Mouse (Mus musculus) limb, embryonic 11.5 days (tissue): ENCODE measurements around the gene Spats1. TPM values are rescaled to one million over a fixed set of nuclear protein-coding genes. Genes with fewer than 3 reads are reported as not detected.

Experiments used
- ATAC-seq: fragments of 200-750 bp; cut with Nextera tagmentation; 2 replicates; pipeline ENCODE4 v1.8.0; 2017; ENCODE audit warnings: low read depth; ENCODE audit not compliant: insufficient number of reproducible peaks, low FRiP score, low TSS enrichment
- DNase-seq: peaks from one replicate; pipeline ENCODE4 v3.0.0-alpha.2; 2015; ENCODE audit warnings: low spot score
- H3K27ac ChIP-seq: fragments of 300-500 bp; sonication (generic); replicated peaks from 2 replicates; pipeline ENCODE4 v1.5.1; 2014; ENCODE audit warnings: low read depth, mild to moderate bottlenecking, low read length
- H3K27me3 ChIP-seq: fragments of 300-500 bp; sonication (generic); 2 replicates; pipeline ENCODE4 v1.6.1; 2014; ENCODE audit warnings: mild to moderate bottlenecking, low read length, mixed read lengths; ENCODE audit not compliant: control insufficient read depth, insufficient read depth
- H3K36me3 ChIP-seq: fragments of 300-500 bp; sonication (generic); 2 replicates; pipeline ENCODE4 v1.6.1; 2014; ENCODE audit warnings: mild to moderate bottlenecking, low read length, moderate library complexity, mixed read lengths; ENCODE audit not compliant: control insufficient read depth, insufficient read depth
- H3K4me1 ChIP-seq: fragments of 300-500 bp; sonication (generic); 2 replicates; pipeline ENCODE4 v1.6.1; 2014; ENCODE audit warnings: low read length, mixed read lengths; ENCODE audit not compliant: control insufficient read depth, insufficient read depth
- H3K4me2 ChIP-seq: fragments of 300-500 bp; sonication (generic); 2 replicates; pipeline ENCODE4 v1.6.1; 2014; ENCODE audit warnings: low read depth, mild to moderate bottlenecking, moderate library complexity; ENCODE audit not compliant: severe bottlenecking
- H3K4me3 ChIP-seq: fragments of 300-500 bp; sonication (generic); 2 replicates; pipeline ENCODE4 v1.5.1; 2014; ENCODE audit warnings: low read depth, low read length
- H3K9ac ChIP-seq: fragments of 300-500 bp; sonication (generic); 2 replicates; pipeline ENCODE4 v1.6.1; 2014; ENCODE audit warnings: mild to moderate bottlenecking, low read length
- H3K9me3 ChIP-seq: fragments of 300-500 bp; sonication (generic); 2 replicates; pipeline ENCODE4 v1.6.1; 2016; ENCODE audit warnings: low read length; ENCODE audit not compliant: control insufficient read depth
- WGBS: fragments of 180-500 bp; shearing (Covaris S2); extraction: QIAGEN DNeasy Blood & Tissue Kit; methylation state at CpG from one replicate; pipeline ENCODE4 v1.1.7; 2014; 5-methylcytosine and 5-hydroxymethylcytosine counted together
- polyA plus RNA-seq: library from polyadenylated mRNA; unstranded; fragments of >200 nt; fragmentation: Nextera tagmentation; extraction: Ambion mirVana; gene quantifications from 2 replicates; pipeline ENCODE4 v1.2.1, GENCODE M21; 2014

Gene Spats1
- polyA plus RNA-seq, 1 experiment from 2014 or later = 0.77 TPM

DNA sequence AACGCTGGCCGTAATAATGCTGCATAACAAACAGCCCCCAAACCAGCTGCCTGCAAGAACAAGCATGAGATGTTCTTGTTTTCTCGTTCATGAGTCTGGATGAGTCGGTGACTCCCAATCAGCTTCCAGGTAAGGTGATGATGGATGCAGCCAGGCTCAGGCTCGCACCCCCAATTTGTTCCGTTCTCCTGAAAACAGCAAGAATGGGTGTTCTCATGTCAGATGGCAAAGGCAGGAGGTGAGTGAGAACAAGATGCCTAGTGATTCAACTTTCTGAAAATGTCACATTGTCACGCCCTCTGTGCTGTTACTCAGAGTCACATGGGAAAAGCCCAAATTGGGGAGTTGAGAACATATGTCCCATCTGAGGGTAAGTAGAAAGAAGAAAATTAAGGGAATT is 10.4 kb upstream of the Spats1 start:
- ATAC-seq (no peak), DNase-seq (no peak)
- no peak overlapping the region for H3K9ac ChIP-seq
- H3K4me2 ChIP-seq = no peak overlapping the region
- no peaks in the 10 kb centered on the region for H3K27me3 ChIP-seq
- no peaks in the 10 kb centered on the region for H3K36me3 ChIP-seq
- no peak overlapping the region for H3K4me3 ChIP-seq
- no peaks in the 10 kb centered on the region for H3K4me1 ChIP-seq
- H3K9me3 ChIP-seq = no peaks in the 10 kb centered on the region
- 90% methylated on average over 7 of the region's 7 CpGs for WGBS
- H3K27ac ChIP-seq = no peak overlapping the region

DNA sequence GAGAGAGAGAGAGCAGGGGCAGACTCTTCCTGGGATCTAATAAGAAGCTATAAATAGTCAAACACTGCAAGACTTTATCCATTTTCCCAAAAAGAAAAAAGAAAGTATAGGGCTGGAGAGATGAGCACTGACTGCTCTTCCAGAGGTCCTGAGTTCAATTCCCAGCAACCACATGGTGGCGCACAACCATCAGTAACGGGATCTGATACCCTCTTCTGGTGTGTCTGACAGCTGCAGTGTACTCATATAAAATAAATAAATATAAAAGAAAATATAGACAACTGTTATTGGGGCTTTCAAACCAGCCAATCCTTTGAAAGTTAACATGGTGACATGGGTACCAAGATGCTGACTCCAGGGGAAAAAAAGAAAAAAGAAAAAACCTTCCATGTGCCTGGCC is 5.2 kb upstream of the Spats1 start:
- Histone ChIP-seq H3K9me3 (no peaks in the 10 kb centered on the region), H3K9ac (no peak overlapping the region), H3K4me3 (no peak overlapping the region), H3K27ac (no peak overlapping the region), H3K4me1 (no peaks in the 10 kb centered on the region), H3K27me3 (0 out of 2 replicates have a peak, but pooled peaks cover 2% of the 10 kb centered on the region), H3K36me3 (no peaks in the 10 kb centered on the region), H3K4me2 (no peak overlapping the region)
- no peak for ATAC-seq
- 35% methylated on average over 2 of the region's 2 CpGs for WGBS
- DNase-seq = no peak

DNA sequence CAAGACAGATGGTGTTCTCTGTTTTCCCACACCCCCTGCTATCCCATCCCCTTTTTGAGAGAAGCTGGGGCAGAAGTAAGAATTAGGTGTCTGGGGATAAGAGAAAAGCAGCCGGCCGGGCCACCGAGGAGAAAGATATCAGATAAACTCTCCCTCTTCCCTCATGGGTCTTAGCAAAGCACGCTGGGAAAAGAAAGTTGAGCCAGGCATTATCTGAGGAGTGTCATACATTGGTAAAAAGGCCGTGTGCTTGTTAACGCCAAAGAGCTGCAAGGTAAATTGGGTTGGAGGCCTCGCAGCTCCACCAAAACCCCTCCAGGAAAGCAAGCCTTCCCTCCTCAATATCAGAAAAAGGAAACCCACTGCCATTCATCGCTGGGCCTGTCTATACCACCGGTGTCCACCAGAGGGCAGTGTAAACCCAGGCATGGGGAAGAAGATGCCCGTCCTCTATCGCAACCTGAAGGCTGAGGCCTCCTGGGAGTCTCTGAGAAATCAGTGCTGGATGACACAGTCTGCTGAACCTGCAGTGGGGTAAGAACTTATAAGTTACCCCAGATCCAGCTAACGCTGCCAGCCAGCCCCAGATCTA is 3.1 kb upstream of the Spats1 start:
- H3K27me3 ChIP-seq = peaks cover 5% of the 10 kb centered on the region; the same call in 1 of the 2 replicates
- 20% methylated on average over 12 of the region's 12 CpGs for WGBS
- no peaks in the 10 kb centered on the region for H3K9me3 ChIP-seq

DNA sequence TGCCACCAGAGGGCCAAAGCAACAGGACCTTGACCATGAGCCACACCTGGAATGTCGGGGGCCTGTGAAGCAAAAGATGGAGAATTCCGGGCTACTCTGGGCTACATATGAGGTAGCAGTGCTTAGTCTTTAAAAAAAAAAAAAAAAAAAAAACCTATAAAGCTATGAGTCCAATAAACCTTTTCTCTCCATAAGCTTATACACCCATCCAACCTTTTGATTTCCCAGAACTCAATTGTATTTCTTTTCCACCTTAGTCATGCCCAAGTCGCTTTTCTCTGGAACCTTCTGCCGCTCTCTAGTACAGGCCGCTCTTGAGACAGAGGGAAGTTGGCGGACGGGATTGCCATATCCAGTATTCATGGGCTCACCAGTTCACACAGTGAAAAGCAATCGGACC is 1.1 kb downstream of the Spats1 start:
- 76% methylated on average over 8 of the region's 8 CpGs for WGBS
- no peaks in the 10 kb centered on the region for H3K9me3 ChIP-seq

More for the DNA sequence above, 3.1 kb upstream of the Spats1 start:
- DNase-seq (peak; percentile 92), ATAC-seq (no peak)
- Histone ChIP-seq H3K27ac (no peak overlapping the region), H3K4me2 (no peak overlapping the region), H3K36me3 (no peaks in the 10 kb centered on the region), H3K4me3 (no peak overlapping the region), H3K9ac (no peak overlapping the region), H3K4me1 (no peaks in the 10 kb centered on the region)

DNA sequence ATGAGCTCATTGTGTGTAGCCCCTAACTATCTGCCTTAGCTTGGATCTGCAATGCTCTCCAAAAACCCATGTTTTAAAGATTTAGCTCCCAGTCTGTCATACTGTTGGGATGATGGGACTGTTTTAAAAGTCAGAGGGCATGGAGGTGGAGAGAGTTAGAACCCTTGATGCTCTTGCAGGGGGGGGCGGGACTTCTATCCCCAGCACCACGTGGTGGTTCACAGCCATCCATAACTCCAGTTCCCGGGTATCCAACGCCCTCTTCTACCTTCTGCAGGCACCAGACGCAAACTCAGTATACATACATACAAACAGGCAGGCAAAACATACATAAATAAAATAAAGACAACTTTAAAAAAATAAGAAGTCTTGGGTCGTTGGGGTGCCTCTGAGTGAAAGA is 1.5 kb downstream of the Spats1 start:
- no peak overlapping the region for H3K4me2 ChIP-seq
- WGBS = 77% methylated on average over 6 of the region's 6 CpGs
- DNase-seq (no peak), ATAC-seq (no peak)
- H3K4me3 ChIP-seq = no peak overlapping the region
- H3K27me3 ChIP-seq = peaks cover 5% of the 10 kb centered on the region; the same call in 1 of the 2 replicates
- H3K9ac ChIP-seq = no peak overlapping the region
- H3K9me3 ChIP-seq = no peaks in the 10 kb centered on the region
- H3K27ac ChIP-seq = no peak overlapping the region
- no peaks in the 10 kb centered on the region for H3K4me1 ChIP-seq
- no peaks in the 10 kb centered on the region for H3K36me3 ChIP-seq

More for the DNA sequence above, 1.1 kb downstream of the Spats1 start:
- peak overlapping the region; percentile 33; the same call in 1 of the 2 replicates for H3K4me3 ChIP-seq
- no peaks in the 10 kb centered on the region for H3K4me1 ChIP-seq
- H3K36me3 ChIP-seq = no peaks in the 10 kb centered on the region
- peak overlapping the region; percentile 58 for H3K4me2 ChIP-seq
- H3K9ac ChIP-seq = no peak overlapping the region; the same call in 1 of the 2 replicates
- ATAC-seq = no peak
- DNase-seq = no peak
- H3K27me3 ChIP-seq = peaks cover 5% of the 10 kb centered on the region; the same call in 1 of the 2 replicates
- H3K27ac ChIP-seq = no peak overlapping the region

DNA sequence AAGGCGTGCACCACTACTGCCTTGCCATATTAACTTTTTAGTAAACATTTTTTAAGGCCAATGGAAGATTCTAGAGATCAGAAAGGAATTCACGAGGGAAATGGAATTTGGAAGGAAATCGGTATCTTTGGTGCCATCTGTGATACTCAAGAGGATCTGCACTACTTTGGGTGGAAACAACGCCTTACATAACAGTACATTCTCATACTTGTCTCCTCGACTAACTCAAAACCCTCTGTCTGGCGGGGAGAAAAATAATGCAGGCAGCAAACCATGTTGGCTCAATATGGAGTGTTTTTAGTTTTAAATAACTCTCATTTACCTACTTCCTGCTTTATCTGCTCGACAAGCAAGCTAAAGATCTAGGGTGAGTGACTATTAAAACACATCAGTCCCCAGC is 4.5 kb downstream of the Spats1 start:
- WGBS = 80% methylated on average over 7 of the region's 7 CpGs
- no peak overlapping the region for H3K4me2 ChIP-seq
- H3K27me3 ChIP-seq = peaks cover 5% of the 10 kb centered on the region; the same call in 1 of the 2 replicates
- DNase-seq (no peak), ATAC-seq (no peak)
- H3K36me3 ChIP-seq = no peaks in the 10 kb centered on the region
- H3K4me3 ChIP-seq = no peak overlapping the region
- no peaks in the 10 kb centered on the region for H3K9me3 ChIP-seq
- no peak overlapping the region for H3K27ac ChIP-seq
- no peaks in the 10 kb centered on the region for H3K4me1 ChIP-seq
- no peak overlapping the region for H3K9ac ChIP-seq

DNA sequence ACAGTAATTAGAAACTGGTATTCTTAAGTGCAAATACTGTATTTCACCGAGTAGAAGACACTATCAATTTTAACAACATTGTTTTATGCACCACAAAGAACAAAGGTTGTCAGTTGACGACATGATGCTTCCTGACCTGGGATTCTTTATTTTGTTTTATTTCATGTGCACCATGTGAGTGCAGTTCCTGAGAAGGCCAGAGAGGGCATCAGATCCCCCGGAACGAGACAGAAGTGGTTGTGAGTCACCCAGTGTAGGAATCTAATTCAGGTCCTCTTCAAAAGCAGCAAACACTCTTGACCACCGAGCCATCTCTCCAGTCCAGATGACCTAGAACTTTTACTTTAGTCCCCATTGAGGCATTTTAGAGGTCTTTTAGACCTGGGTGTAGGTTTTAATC is 6.9 kb downstream of the Spats1 start:
- H3K36me3 ChIP-seq = no peaks in the 10 kb centered on the region
- no peaks in the 10 kb centered on the region for H3K9me3 ChIP-seq
- ATAC-seq = no peak
- no peak overlapping the region for H3K9ac ChIP-seq
- DNase-seq = no peak
- H3K4me3 ChIP-seq = no peak overlapping the region
- no peak overlapping the region for H3K27ac ChIP-seq
- no peak overlapping the region for H3K4me2 ChIP-seq
- WGBS = 85% methylated on average over 5 of the region's 5 CpGs
- no peaks in the 10 kb centered on the region for H3K4me1 ChIP-seq
- no peaks in the 10 kb centered on the region for H3K27me3 ChIP-seq

DNA sequence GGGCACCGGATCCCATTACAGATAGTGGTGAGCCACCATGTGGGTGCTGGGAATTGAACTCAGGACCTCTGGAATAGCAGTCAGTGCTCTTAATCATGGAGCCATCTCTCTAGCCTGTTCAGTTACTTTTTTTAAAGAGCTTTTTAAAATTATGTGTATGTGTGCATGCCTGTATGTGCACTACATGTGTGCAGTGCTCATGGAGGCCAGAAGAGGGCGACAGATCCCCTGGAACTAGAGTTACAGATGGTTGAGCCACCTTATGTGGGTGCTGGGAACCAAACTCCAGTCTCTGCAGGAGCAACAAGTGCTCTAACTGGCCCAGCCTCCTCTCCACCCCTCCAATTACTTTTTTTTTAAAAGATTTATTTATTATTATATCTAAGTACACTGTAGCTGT is 8.5 kb downstream of the Spats1 start:
- no peaks in the 10 kb centered on the region for H3K36me3 ChIP-seq
- 69% methylated on average over 2 of the region's 2 CpGs for WGBS

DNA sequence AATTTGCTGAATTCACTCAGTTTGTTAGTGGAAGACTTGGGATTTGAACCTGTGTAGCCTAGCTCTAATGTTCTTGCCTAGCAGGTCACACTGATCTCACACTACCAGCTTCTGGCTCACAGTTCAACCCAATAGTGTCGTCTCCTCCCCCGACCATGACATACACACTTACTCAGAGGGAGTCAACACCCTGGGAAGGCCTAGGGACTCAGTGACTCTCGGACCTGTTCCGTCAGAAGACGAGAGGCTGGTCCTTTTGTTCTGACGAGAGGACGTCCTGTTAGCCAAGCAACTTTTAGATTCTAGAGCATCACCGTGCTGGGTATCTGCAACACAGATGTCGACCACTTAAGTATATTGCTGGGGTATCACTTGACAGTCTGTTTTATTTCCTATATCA is 11.0 kb downstream of the Spats1 start:
- WGBS = 90% methylated on average over 9 of the region's 9 CpGs
- Histone ChIP-seq H3K27ac (no peak overlapping the region), H3K36me3 (no peaks in the 10 kb centered on the region), H3K4me1 (no peaks in the 10 kb centered on the region), H3K27me3 (no peaks in the 10 kb centered on the region), H3K9me3 (no peaks in the 10 kb centered on the region), H3K4me2 (no peak overlapping the region), H3K9ac (no peak overlapping the region), H3K4me3 (no peak overlapping the region)
- no peak for ATAC-seq
- DNase-seq = no peak

More for the DNA sequence above, 8.5 kb downstream of the Spats1 start:
- Histone ChIP-seq H3K9me3 (no peaks in the 10 kb centered on the region), H3K4me2 (no peak overlapping the region), H3K27me3 (no peaks in the 10 kb centered on the region), H3K4me1 (no peaks in the 10 kb centered on the region), H3K9ac (no peak overlapping the region), H3K4me3 (no peak overlapping the region), H3K27ac (no peak overlapping the region)
- DNase-seq (no peak), ATAC-seq (no peak)
